24 mouse cellular contexts compared by ENCODE assay signal in genomic region chr14:115830485-115830884, GRCm38 (mm10).
DNase-seq lines count a peak whose midpoint lies in the region; ATAC-seq and TF ChIP-seq lines count a peak whose summit lies in the region.
"Had no signal": no experiment of that assay in that cellular context is flagged by ENCODE, and none has a peak within 500 bp of the region (broad histone marks: within the 10 kb centered on the region; RNA-seq: fewer than 3 reads in every experiment).

No protein-coding gene starts in this region.

- no peak overlapping the region for H3K4me3 ChIP-seq in embryonic facial prominence, embryonic 11.5 days (ENCODE audit: low read depth, low read length)
- H3K4me3 ChIP-seq in embryonic facial prominence, embryonic 10.5 days: no peak overlapping the region
- H3K4me3 ChIP-seq in hindbrain, postnatal 0 days (ENCODE audit: low read length): no peak overlapping the region
- H3K4me3 ChIP-seq in hindbrain, embryonic 13.5 days: no peak overlapping the region
- no peak overlapping the region for H3K4me3 ChIP-seq in lung, embryonic 14.5 days (ENCODE audit: low read depth, low read length)
- H3K4me3 ChIP-seq: heart, adult 2 months; layer of hippocampus, adult 2 months; limb, embryonic 12.5 days; stomach, embryonic 15.5 days had no signal

- no peaks in the 10 kb centered on the region for H3K36me3 ChIP-seq in embryonic facial prominence, embryonic 11.5 days (replicated peaks; ENCODE audit: control insufficient read depth, insufficient read depth, low read depth, low read length)
- H3K36me3 ChIP-seq in embryonic facial prominence, embryonic 10.5 days (replicated peaks): no peaks in the 10 kb centered on the region
- no peaks in the 10 kb centered on the region for H3K36me3 ChIP-seq in hindbrain, postnatal 0 days (ENCODE audit: insufficient read depth, low read length)
- no peaks in the 10 kb centered on the region for H3K36me3 ChIP-seq in hindbrain, embryonic 13.5 days
- no peaks in the 10 kb centered on the region for H3K36me3 ChIP-seq in lung, embryonic 14.5 days (ENCODE audit: insufficient read depth)
- H3K36me3 ChIP-seq: G1E; limb, embryonic 12.5 days; stomach, embryonic 15.5 days had no signal

- H3K4me2 ChIP-seq in embryonic facial prominence, embryonic 11.5 days (ENCODE audit: low read depth, low read length): no peak overlapping the region
- H3K4me2 ChIP-seq in hindbrain, postnatal 0 days (ENCODE audit: low read depth, low read length): no peak overlapping the region
- no peak overlapping the region for H3K4me2 ChIP-seq in hindbrain, embryonic 13.5 days
- no peak overlapping the region for H3K4me2 ChIP-seq in lung, embryonic 14.5 days
- H3K4me2 ChIP-seq: limb, embryonic 12.5 days; stomach, embryonic 15.5 days had no signal

- no peak overlapping the region for H3K9ac ChIP-seq in embryonic facial prominence, embryonic 11.5 days (replicated peaks; ENCODE audit: low read length)
- no peak overlapping the region for H3K9ac ChIP-seq in hindbrain, postnatal 0 days (replicated peaks; ENCODE audit: low read length)
- H3K9ac ChIP-seq in hindbrain, embryonic 13.5 days: no peak overlapping the region
- no peak overlapping the region for H3K9ac ChIP-seq in lung, embryonic 14.5 days
- H3K9ac ChIP-seq: limb, embryonic 12.5 days; stomach, embryonic 15.5 days had no signal

- no peak for DNase-seq in embryonic facial prominence, embryonic 11.5 days (ENCODE audit: low spot score)
- DNase-seq in embryonic facial prominence, embryonic 10.5 days (ENCODE audit: low spot score): no peak
- DNase-seq in hindbrain, postnatal 0 days (ENCODE audit: low spot score): no peak
- no peak for DNase-seq in lung, embryonic 14.5 days
- DNase-seq in lung, postnatal 10 days: no peak
- peak; percentile 33 for DNase-seq in R1 (ENCODE audit: low read depth, low spot score)
- no peak for DNase-seq in spleen, postnatal 14 days (ENCODE audit: low spot score in 2 of 2)
- DNase-seq: adrenal gland, postnatal 14 days; cerebellum, adult 2 months; cerebellum, postnatal 25 days; gastrocnemius, postnatal 36 days; heart, adult 2 months; kidney, adult 18-20 months; kidney, postnatal 14 days; lung, postnatal 14 days; right cerebral cortex, postnatal 4 days had no signal

- H3K27me3 ChIP-seq in embryonic facial prominence, embryonic 11.5 days (ENCODE audit: control insufficient read depth, insufficient read depth, low read length): no peaks in the 10 kb centered on the region
- H3K27me3 ChIP-seq in embryonic facial prominence, embryonic 10.5 days (replicated peaks; ENCODE audit: low read depth, poor library complexity, severe bottlenecking): no peaks in the 10 kb centered on the region
- no peaks in the 10 kb centered on the region for H3K27me3 ChIP-seq in hindbrain, postnatal 0 days (ENCODE audit: insufficient read depth, low read length)
- no peaks in the 10 kb centered on the region for H3K27me3 ChIP-seq in hindbrain, embryonic 13.5 days
- no peaks in the 10 kb centered on the region for H3K27me3 ChIP-seq in lung, embryonic 14.5 days (ENCODE audit: insufficient read depth, low read length)
- H3K27me3 ChIP-seq: limb, embryonic 12.5 days; stomach, embryonic 15.5 days had no signal

- no peak overlapping the region for H3K27ac ChIP-seq in embryonic facial prominence, embryonic 11.5 days (replicated peaks; ENCODE audit: low read depth, low read length)
- H3K27ac ChIP-seq in embryonic facial prominence, embryonic 10.5 days (replicated peaks): no peak overlapping the region
- H3K27ac ChIP-seq in hindbrain, postnatal 0 days: no peak overlapping the region
- no peak overlapping the region for H3K27ac ChIP-seq in hindbrain, embryonic 13.5 days
- no peak overlapping the region for H3K27ac ChIP-seq in lung, embryonic 14.5 days (ENCODE audit: low read depth)
- H3K27ac ChIP-seq: heart, adult 2 months; layer of hippocampus, adult 2 months; limb, embryonic 12.5 days; stomach, embryonic 15.5 days had no signal

- no peaks in the 10 kb centered on the region for H3K9me3 ChIP-seq in embryonic facial prominence, embryonic 11.5 days (replicated peaks; ENCODE audit: control insufficient read depth, low read length)
- no peaks in the 10 kb centered on the region for H3K9me3 ChIP-seq in embryonic facial prominence, embryonic 10.5 days
- H3K9me3 ChIP-seq in hindbrain, postnatal 0 days (ENCODE audit: low read length): no peaks in the 10 kb centered on the region
- no peaks in the 10 kb centered on the region for H3K9me3 ChIP-seq in hindbrain, embryonic 13.5 days
- H3K9me3 ChIP-seq in lung, embryonic 14.5 days (ENCODE audit: low read depth, low read length): no peaks in the 10 kb centered on the region; the same call in 1 of the 2 replicates
- H3K9me3 ChIP-seq: limb, embryonic 12.5 days; stomach, embryonic 15.5 days had no signal

- TF ChIP-seq CTCF in hindbrain, postnatal 0 days (IDR thresholded peaks at IDR 0.05; ENCODE audit: low read depth): no peak
- no peak for TF ChIP-seq CTCF in lung, embryonic 14.5 days (IDR thresholded peaks at IDR 0.05; ENCODE audit: low read depth)

- WGBS in embryonic facial prominence, embryonic 11.5 days: 72% methylated on average over 5 of the region's 5 CpGs
- 76% methylated on average over 5 of the region's 5 CpGs for WGBS in embryonic facial prominence, embryonic 10.5 days
- WGBS in hindbrain, postnatal 0 days: 77% methylated on average over 5 of the region's 5 CpGs
- WGBS in hindbrain, embryonic 13.5 days: 70% methylated on average over 4 of the region's 5 CpGs
- 61% methylated on average over 5 of the region's 5 CpGs for WGBS in lung, embryonic 14.5 days

- H3K4me1 ChIP-seq in embryonic facial prominence, embryonic 11.5 days (ENCODE audit: control insufficient read depth, insufficient read depth, low read length): no peaks in the 10 kb centered on the region
- H3K4me1 ChIP-seq in embryonic facial prominence, embryonic 10.5 days: no peaks in the 10 kb centered on the region
- no peaks in the 10 kb centered on the region for H3K4me1 ChIP-seq in hindbrain, postnatal 0 days (ENCODE audit: insufficient read depth, low read length)
- 0 out of 2 replicates have a peak, but pooled peaks cover 1% of the 10 kb centered on the region for H3K4me1 ChIP-seq in hindbrain, embryonic 13.5 days (replicated peaks)
- no peaks in the 10 kb centered on the region for H3K4me1 ChIP-seq in lung, embryonic 14.5 days (ENCODE audit: insufficient read depth)
- H3K4me1 ChIP-seq: limb, embryonic 12.5 days; stomach, embryonic 15.5 days had no signal

- ATAC-seq in embryonic facial prominence, embryonic 11.5 days (replicated peaks; ENCODE audit: insufficient number of reproducible peaks, low FRiP score, low TSS enrichment, low read depth): 0 out of 2 replicates have a peak, but pooled peaks have one; percentile 58
- ATAC-seq in hindbrain, postnatal 0 days: 0 out of 2 replicates have a peak, but pooled peaks have one; percentile 18
- ATAC-seq in hindbrain, embryonic 13.5 days (ENCODE audit: low FRiP score): no peak
- 0 out of 2 replicates have a peak, but pooled peaks have one; percentile 19 for ATAC-seq in lung, embryonic 14.5 days (ENCODE audit: insufficient read depth)
- ATAC-seq: activated CD4-positive, CD25-positive, alpha-beta regulatory T cell, adult 4 months; CD4-positive, CD25-positive, alpha-beta regulatory T cell, adult 4 months; Patski had no signal
